Mouse (Mus musculus) embryonic facial prominence, embryonic 13.5 days (tissue): ENCODE data around the gene Sh2d3c. TPM values are rescaled to one million over a fixed set of nuclear protein-coding genes. Genes with fewer than 3 reads are reported as not detected.
A peak's percentile ranks its signal among the peaks of the same experiment; 100 is the strongest.

ENCODE experiments used
- ATAC-seq: fragments of 200-750 bp; cut with Nextera tagmentation; 2 replicates; pipeline ENCODE4 v1.8.0; 2017; ENCODE audit warnings: low read depth; ENCODE audit not compliant: insufficient number of reproducible peaks, insufficient read depth, low FRiP score, low TSS enrichment
- H3K27ac ChIP-seq: fragments of 300-500 bp; sonication (generic); 2 replicates; pipeline ENCODE4 v1.5.1; 2015; ENCODE audit warnings: moderate library complexity, mild to moderate bottlenecking, inconsistent platforms
- H3K27me3 ChIP-seq: fragments of 300-500 bp; sonication (generic); 2 replicates; pipeline ENCODE4 v1.6.1; 2015; ENCODE audit warnings: mild to moderate bottlenecking, inconsistent platforms
- H3K36me3 ChIP-seq: fragments of 300-500 bp; sonication (generic); 2 replicates; pipeline ENCODE4 v1.6.1; 2015; ENCODE audit warnings: mild to moderate bottlenecking, inconsistent platforms
- H3K4me1 ChIP-seq: fragments of 300-500 bp; sonication (generic); 2 replicates; pipeline ENCODE4 v1.6.1; 2015; ENCODE audit warnings: inconsistent platforms
- H3K4me2 ChIP-seq: fragments of 300-500 bp; sonication (generic); 2 replicates; pipeline ENCODE4 v1.6.1; 2015; ENCODE audit warnings: moderate library complexity, mild to moderate bottlenecking, inconsistent platforms
- H3K4me3 ChIP-seq: fragments of 300-500 bp; sonication (generic); 2 replicates; pipeline ENCODE4 v1.5.1; 2015; ENCODE audit warnings: mild to moderate bottlenecking, inconsistent platforms
- H3K9ac ChIP-seq: fragments of 300-500 bp; sonication (generic); 2 replicates; pipeline ENCODE4 v1.6.1; 2015; ENCODE audit warnings: mild to moderate bottlenecking, inconsistent platforms
- H3K9me3 ChIP-seq: fragments of 300-500 bp; sonication (generic); 2 replicates; pipeline ENCODE4 v1.6.1; 2016; ENCODE audit warnings: inconsistent platforms
- WGBS: fragments of 180-500 bp; shearing (Covaris S2); methylation state at CpG from one replicate; pipeline ENCODE4 v1.1.7; 2015; ENCODE audit warnings: mixed read lengths; 5-methylcytosine and 5-hydroxymethylcytosine counted together
- polyA plus RNA-seq: library from polyadenylated mRNA; unstranded; fragments of >200 nt; fragmentation: Nextera tagmentation; extraction: Ambion mirVana; gene quantifications from 2 replicates; pipeline ENCODE4 v1.2.1, GENCODE M21; 2015

The Sh2d3c gene
- polyA plus RNA-seq, 1 experiment from 2014 or later, result 19.4 TPM

- peaks cover 42% of the 10 kb centered on the region for H3K4me1 ChIP-seq
- peaks cover 11% of the 10 kb centered on the region; the same call in 1 of the 2 replicates for H3K36me3 ChIP-seq
- peak; percentile 11; the same call in 1 of the 2 replicates for ATAC-seq
- no peaks in the 10 kb centered on the region for H3K9me3 ChIP-seq
- peak overlapping the region; percentile 72 for H3K9ac ChIP-seq
- peak overlapping the region; percentile 63 for H3K4me2 ChIP-seq
- H3K27me3 ChIP-seq, result no peaks in the 10 kb centered on the region
- peak overlapping the region; percentile 41 for H3K4me3 ChIP-seq
- 46% methylated on average over 7 of the region's 7 CpGs for WGBS
- peak overlapping the region; percentile 28; the same call in 1 of the 2 replicates for H3K27ac ChIP-seq
Measured at GRCm38 (mm10) chr2:32728463-32728862, 7.6 kb downstream of the Sh2d3c start.

GRCm38 (mm10) chr2:32729547-32729946 is 8.7 kb downstream of the Sh2d3c start:
- Histone ChIP-seq H3K27me3 (no peaks in the 10 kb centered on the region), H3K27ac (0 out of 2 replicates have a peak overlapping the region, but pooled peaks have one; percentile 28), H3K4me2 (peak overlapping the region; percentile 47), H3K36me3 (peaks cover 11% of the 10 kb centered on the region; the same call in 1 of the 2 replicates), H3K4me1 (peaks cover 45% of the 10 kb centered on the region), H3K9ac (no peak overlapping the region; the same call in 1 of the 2 replicates), H3K4me3 (0 out of 2 replicates have a peak overlapping the region, but pooled peaks have one; percentile 4), H3K9me3 (no peaks in the 10 kb centered on the region)
- ATAC-seq, result no peak
- 50% methylated on average over 4 of the region's 4 CpGs for WGBS

- Histone ChIP-seq H3K4me2 (peak overlapping the region; percentile 47), H3K9me3 (no peaks in the 10 kb centered on the region), H3K9ac (0 out of 2 replicates have a peak overlapping the region, but pooled peaks have one; percentile 21), H3K4me1 (peaks cover 52% of the 10 kb centered on the region), H3K27me3 (no peaks in the 10 kb centered on the region), H3K27ac (peak overlapping the region; percentile 78), H3K36me3 (0 out of 2 replicates have a peak, but pooled peaks cover 2% of the 10 kb centered on the region), H3K4me3 (peak overlapping the region; percentile 12; the same call in 1 of the 2 replicates)
- no peak for ATAC-seq
- WGBS, result 11% methylated on average over 11 of the region's 11 CpGs
Measured at GRCm38 (mm10) chr2:32730854-32731253, 10.0 kb downstream of the Sh2d3c start.

GRCm38 (mm10) chr2:32731911-32732310 is 11.1 kb downstream of the Sh2d3c start:
- no peaks in the 10 kb centered on the region for H3K27me3 ChIP-seq

GRCm38 (mm10) chr2:32732695-32733094 is 11.8 kb downstream of the Sh2d3c start:
- H3K9me3 ChIP-seq, result no peaks in the 10 kb centered on the region

More at GRCm38 (mm10) chr2:32731911-32732310, 11.1 kb downstream of the Sh2d3c start:
- no peaks in the 10 kb centered on the region for H3K9me3 ChIP-seq
- ATAC-seq, result no peak
- peak overlapping the region; percentile 78 for H3K27ac ChIP-seq
- H3K36me3 ChIP-seq, result 0 out of 2 replicates have a peak, but pooled peaks cover 2% of the 10 kb centered on the region
- H3K4me3 ChIP-seq, result no peak overlapping the region
- WGBS, result 56% methylated on average over 4 of the region's 4 CpGs
- H3K9ac ChIP-seq, result peak overlapping the region; percentile 40; the same call in 1 of the 2 replicates
- H3K4me2 ChIP-seq, result no peak overlapping the region
- peaks cover 51% of the 10 kb centered on the region for H3K4me1 ChIP-seq

GRCm38 (mm10) chr2:32734480-32734879 is 13.6 kb downstream of the Sh2d3c start:
- no peaks in the 10 kb centered on the region for H3K9me3 ChIP-seq
- H3K27me3 ChIP-seq, result no peaks in the 10 kb centered on the region
- H3K4me2 ChIP-seq, result no peak overlapping the region
- peaks cover 38% of the 10 kb centered on the region for H3K4me1 ChIP-seq
- 0 out of 2 replicates have a peak, but pooled peaks cover 2% of the 10 kb centered on the region for H3K36me3 ChIP-seq
- 0 out of 2 replicates have a peak overlapping the region, but pooled peaks have one; percentile 32 for H3K9ac ChIP-seq
- WGBS, result 53% methylated on average over 4 of the region's 4 CpGs
- peak overlapping the region; percentile 51; the same call in 1 of the 2 replicates for H3K27ac ChIP-seq
- ATAC-seq, result no peak
- no peak overlapping the region for H3K4me3 ChIP-seq

More at GRCm38 (mm10) chr2:32732695-32733094, 11.8 kb downstream of the Sh2d3c start:
- ATAC-seq, result no peak
- Histone ChIP-seq H3K4me1 (peaks cover 46% of the 10 kb centered on the region), H3K9ac (no peak overlapping the region), H3K27ac (no peak overlapping the region), H3K27me3 (no peaks in the 10 kb centered on the region), H3K4me3 (no peak overlapping the region), H3K4me2 (no peak overlapping the region), H3K36me3 (0 out of 2 replicates have a peak, but pooled peaks cover 2% of the 10 kb centered on the region)
- 70% methylated on average over 6 of the region's 6 CpGs for WGBS

GRCm38 (mm10) chr2:32734933-32735332 is 14.1 kb downstream of the Sh2d3c start:
- no peak overlapping the region for H3K4me2 ChIP-seq
- WGBS, result 43% methylated on average over 4 of the region's 4 CpGs
- peaks cover 33% of the 10 kb centered on the region for H3K4me1 ChIP-seq
- H3K9ac ChIP-seq, result 0 out of 2 replicates have a peak overlapping the region, but pooled peaks have one; percentile 32
- ATAC-seq, result no peak
- 0 out of 2 replicates have a peak, but pooled peaks cover 2% of the 10 kb centered on the region for H3K36me3 ChIP-seq
- H3K4me3 ChIP-seq, result no peak overlapping the region
- peaks cover 4% of the 10 kb centered on the region for H3K27me3 ChIP-seq
- no peaks in the 10 kb centered on the region for H3K9me3 ChIP-seq
- H3K27ac ChIP-seq, result 0 out of 2 replicates have a peak overlapping the region, but pooled peaks have one; percentile 51

GRCm38 (mm10) chr2:32736306-32736829 is 15.5 kb downstream of the Sh2d3c start:
- H3K4me1 ChIP-seq, result peaks cover 27% of the 10 kb centered on the region
- no peak overlapping the region for H3K27ac ChIP-seq
- 50% methylated on average over 3 of the region's 3 CpGs for WGBS
- H3K9ac ChIP-seq, result no peak overlapping the region
- no peak overlapping the region for H3K4me2 ChIP-seq
- H3K27me3 ChIP-seq, result peaks cover 12% of the 10 kb centered on the region
- no peak overlapping the region for H3K4me3 ChIP-seq
- 0 out of 2 replicates have a peak, but pooled peaks cover 2% of the 10 kb centered on the region for H3K36me3 ChIP-seq
- ATAC-seq, result no peak
- no peaks in the 10 kb centered on the region for H3K9me3 ChIP-seq

GRCm38 (mm10) chr2:32737008-32737407 is 16.2 kb downstream of the Sh2d3c start:
- WGBS, result 64% methylated on average over 6 of the region's 6 CpGs
- H3K9me3 ChIP-seq, result no peaks in the 10 kb centered on the region
- H3K4me1 ChIP-seq, result peaks cover 27% of the 10 kb centered on the region
- no peak overlapping the region for H3K4me3 ChIP-seq
- no peak overlapping the region for H3K9ac ChIP-seq
- no peak for ATAC-seq
- no peak overlapping the region for H3K4me2 ChIP-seq
- H3K27me3 ChIP-seq, result peaks cover 18% of the 10 kb centered on the region
- 0 out of 2 replicates have a peak, but pooled peaks cover 2% of the 10 kb centered on the region for H3K36me3 ChIP-seq
- H3K27ac ChIP-seq, result no peak overlapping the region

- H3K27ac ChIP-seq, result no peak overlapping the region
- no peak overlapping the region for H3K4me2 ChIP-seq
- H3K36me3 ChIP-seq, result peaks cover 4% of the 10 kb centered on the region; the same call in 1 of the 2 replicates
- H3K9ac ChIP-seq, result no peak overlapping the region
- no peak overlapping the region for H3K4me3 ChIP-seq
- no peak for ATAC-seq
- H3K9me3 ChIP-seq, result no peaks in the 10 kb centered on the region
- WGBS, result 74% methylated on average over 4 of the region's 4 CpGs
- H3K4me1 ChIP-seq, result peaks cover 28% of the 10 kb centered on the region
- peaks cover 32% of the 10 kb centered on the region for H3K27me3 ChIP-seq
Measured at GRCm38 (mm10) chr2:32739311-32739710, 18.5 kb downstream of the Sh2d3c start.

- peaks cover 32% of the 10 kb centered on the region for H3K27me3 ChIP-seq
- H3K9ac ChIP-seq, result peak within 1 kb of the TSS; percentile 66
- H3K4me1 ChIP-seq, result peaks cover 20% of the 10 kb centered on the region
- 5% methylated on average over 11 of the region's 11 CpGs for WGBS
- peak within 1 kb of the TSS; percentile 48 for H3K4me3 ChIP-seq
- peaks cover 15% of the 10 kb centered on the region for H3K36me3 ChIP-seq
- H3K27ac ChIP-seq, result no peak within 1 kb of the TSS
- no peaks in the 10 kb centered on the region for H3K9me3 ChIP-seq
- no peak for ATAC-seq
- peak within 1 kb of the TSS; percentile 91 for H3K4me2 ChIP-seq
Measured at GRCm38 (mm10) chr2:32740916-32741272, 20.0 kb downstream of the Sh2d3c start, which contains the start of gene 6330409D20Rik. Gene 6330409D20Rik, minus strand, starts transcription at chr2:32741016.
